Mouse (Mus musculus) mesoderm, embryonic 11.5 days (tissue): ENCODE measurements around the gene Arl6ip5.
A peak's percentile ranks its signal among the peaks of the same experiment; 100 is the strongest.

ENCODE experiments used
- DNase-seq: peaks from one replicate; pipeline ENCODE4 v3.0.0-alpha.2; 2012; ENCODE audit warnings: low read depth, low spot score

Arl6ip5 gene

DNA sequence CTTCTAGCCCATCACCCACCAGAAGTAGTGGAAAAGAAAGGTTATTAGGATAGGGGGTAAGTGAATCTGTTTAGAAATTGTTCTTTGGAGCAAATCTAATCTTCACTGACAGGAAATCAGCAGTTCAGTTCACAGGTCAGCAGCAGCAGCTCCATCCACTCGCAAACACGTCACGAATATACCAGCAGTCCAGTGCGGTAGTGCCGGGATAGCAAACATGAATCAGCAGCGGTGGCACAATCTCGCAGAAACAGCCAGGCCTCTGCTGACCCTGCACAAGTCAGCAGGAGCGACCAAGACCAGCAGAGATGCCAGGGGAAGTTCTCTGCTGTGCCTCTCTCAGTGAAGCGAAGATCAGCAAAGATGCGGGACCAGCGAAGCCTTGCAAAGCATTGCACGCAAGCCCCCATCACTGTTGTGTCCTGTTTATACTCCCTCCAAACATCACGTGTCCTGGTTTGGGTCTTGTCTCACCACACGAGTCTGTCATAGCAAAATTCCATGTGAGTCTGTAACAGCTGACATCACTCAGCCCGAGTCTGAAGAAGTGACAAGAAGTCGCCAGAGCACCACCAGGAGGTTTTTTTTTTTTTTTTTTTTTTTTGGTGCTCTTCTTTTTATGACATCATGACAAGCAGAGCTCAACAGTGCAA, 62.7 kb downstream of the Arl6ip5 start:
- no peak for DNase-seq

GRCm38 (mm10) chr6:97273777-97274176, 63.3 kb downstream of the Arl6ip5 start:
- DNase-seq = no peak

- no peak for DNase-seq
These were observed 65.3 kb downstream of the Arl6ip5 start for GRCm38 (mm10) chr6:97275760-97276159.

GRCm38 (mm10) chr6:97276366-97276765, 65.9 kb downstream of the Arl6ip5 start:
- DNase-seq = no peak

DNA sequence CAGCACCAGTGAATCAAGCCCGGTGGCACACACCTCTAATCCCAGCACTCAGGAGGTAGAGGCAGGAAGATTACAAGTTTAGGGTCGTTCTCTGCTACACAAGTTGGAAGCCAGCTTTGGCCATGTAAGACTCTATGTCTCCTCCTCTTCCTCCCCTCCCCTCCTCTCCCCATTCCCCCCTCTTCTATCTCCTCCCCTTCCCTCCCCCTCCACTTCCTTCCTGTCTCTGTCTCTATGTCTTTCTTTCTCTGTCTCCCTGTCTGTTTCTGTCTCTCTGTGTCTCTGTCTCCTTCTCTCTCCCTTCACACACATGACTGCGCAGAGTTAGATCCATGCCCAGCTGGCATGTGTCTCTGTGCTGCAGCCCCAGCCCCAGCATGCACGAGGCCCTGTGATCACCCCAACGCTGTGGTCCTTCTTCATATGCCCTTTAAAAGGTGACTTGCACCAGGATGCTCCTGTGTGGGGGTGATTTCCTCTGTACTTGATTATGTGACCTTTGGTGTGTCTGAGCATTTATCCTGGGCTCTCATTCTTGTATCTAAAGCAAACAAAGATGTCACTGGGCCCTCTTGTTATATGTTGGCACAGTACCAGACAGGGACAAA, 66.5 kb downstream of the Arl6ip5 start:
- no peak for DNase-seq

- peak; percentile 73 for DNase-seq
These were observed 67.7 kb downstream of the Arl6ip5 start for GRCm38 (mm10) chr6:97278014-97278787.

GRCm38 (mm10) chr6:97278878-97279277, 68.4 kb downstream of the Arl6ip5 start:
- no peak for DNase-seq
